Mouse (Mus musculus) cerebellum, adult 9-10 months (tissue): ENCODE results near the gene Fam19a4.

ENCODE experiments used
- DNase-seq: peaks from one replicate; pipeline ENCODE4 v3.0.0; 2022

Gene Fam19a4

GRCm38 (mm10) chr6:97060074-97060681, at the start of gene Fam19a4:
Gene Fam19a4, minus strand, starts transcription at chr6:97060413.
- no peak for DNase-seq

GRCm38 (mm10) chr6:97106777-97107176, 46.6 kb upstream of the Fam19a4 start:
- DNase-seq: peak; percentile 31

GRCm38 (mm10) chr6:97106106-97106505, 45.9 kb upstream of the Fam19a4 start:
- DNase-seq: no peak

DNA sequence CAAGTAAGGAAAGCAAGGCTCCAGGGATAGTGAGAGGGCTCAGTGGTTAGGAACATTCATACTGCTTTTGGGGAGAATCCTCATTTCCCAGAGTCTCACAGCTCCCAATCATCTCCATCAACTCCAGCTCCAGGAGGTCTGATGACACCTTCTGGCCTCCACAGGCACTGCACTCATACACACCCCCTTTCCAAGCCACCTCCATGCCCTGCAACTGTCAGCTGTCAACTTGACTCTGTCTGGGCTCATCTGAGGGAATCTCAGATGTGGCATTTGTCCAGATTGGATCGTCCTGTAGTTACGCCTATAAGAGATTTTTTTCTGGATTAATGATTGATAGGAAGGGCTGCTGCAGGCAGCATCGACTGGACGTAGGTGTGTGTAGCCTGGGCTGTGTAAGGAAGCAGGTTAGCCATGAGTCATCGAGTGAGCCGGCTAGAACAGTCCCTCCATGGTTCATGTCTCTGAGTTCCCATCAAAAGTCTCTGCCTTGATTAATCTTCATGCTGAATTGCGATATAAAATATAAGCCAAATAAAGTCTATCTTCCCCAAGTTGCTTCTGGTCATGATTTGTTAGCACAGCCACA, 44.1 kb upstream of the Fam19a4 start:
- no peak for DNase-seq

DNA sequence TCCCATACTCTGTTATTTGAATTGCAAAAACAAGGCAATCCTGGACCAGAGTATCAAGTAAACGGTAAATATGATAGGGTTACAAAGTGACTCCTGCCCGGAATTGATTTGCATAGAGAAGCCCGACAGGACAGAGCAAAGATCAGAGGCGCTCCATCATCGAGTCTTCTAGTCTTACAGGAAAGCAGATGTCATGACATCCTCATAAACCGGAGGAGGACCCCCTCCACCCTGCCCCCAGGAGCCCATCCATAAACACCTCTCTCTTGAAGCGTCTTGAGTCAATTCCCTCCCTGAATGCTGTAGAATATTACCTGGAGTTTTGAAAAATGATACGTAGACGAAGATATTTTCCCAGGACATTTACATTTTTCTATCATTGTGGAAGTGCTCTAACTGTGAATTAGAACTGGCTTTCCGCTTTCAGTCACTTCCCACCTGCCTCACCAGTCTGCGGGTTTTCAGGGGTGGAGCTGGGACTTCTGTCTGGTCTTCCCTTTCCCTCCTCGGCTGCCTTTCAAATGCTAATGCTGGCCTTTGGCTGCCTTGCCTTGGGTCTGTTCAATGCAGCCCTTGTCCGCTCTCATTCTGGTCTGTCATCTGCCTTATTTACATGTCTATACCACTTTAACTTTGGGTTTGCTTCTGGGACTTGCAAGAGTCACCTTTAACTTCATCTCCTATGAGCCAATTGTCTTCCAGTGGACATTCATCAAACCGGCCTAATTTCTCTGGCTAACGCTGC, 41.9 kb upstream of the Fam19a4 start:
- DNase-seq: no peak

GRCm38 (mm10) chr6:97101190-97101957, 41.2 kb upstream of the Fam19a4 start:
- no peak for DNase-seq

DNA sequence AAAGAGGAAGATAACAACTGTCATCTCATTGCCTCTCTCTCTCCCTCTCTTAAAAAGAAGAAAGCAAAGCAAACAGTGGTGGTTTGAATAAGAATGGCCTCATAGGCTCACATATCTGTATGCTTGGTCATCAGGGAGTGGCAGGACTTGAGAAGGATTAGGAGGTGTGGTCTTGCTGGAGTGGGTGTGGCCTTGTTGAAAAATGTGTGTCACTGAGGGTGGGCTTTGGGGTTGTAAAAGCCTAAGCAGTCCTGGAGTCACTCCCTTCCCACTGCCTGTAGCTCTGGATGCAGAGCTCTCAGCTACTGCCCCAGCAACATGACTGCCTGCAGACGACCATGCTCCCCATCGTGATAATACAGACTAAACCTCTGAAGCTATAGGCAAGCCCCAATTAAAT, 22.1 kb upstream of the Fam19a4 start:
- DNase-seq: no peak

DNA sequence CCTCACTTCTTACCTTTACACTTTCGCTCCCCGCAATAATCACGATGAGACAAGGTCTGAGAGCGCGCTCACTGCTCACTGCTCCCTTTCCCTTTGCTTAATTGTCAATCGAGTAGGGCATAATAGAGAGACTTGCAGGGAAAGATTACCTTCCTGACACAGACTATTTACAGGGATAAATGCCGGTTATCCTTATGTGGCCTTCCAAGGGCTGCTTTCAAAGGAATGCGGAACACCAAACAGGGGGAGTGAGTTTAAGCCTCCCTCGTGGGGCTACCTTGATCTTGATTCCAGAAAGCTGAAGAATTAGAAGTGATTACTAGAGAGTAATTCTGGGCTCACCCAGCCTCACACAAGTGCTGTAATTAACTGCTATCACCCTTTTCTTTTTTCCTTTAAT, 19.8 kb upstream of the Fam19a4 start:
- DNase-seq: no peak

- DNase-seq: no peak
These were observed 614 bp downstream of the Fam19a4 start for GRCm38 (mm10) chr6:97059599-97059998.

DNA sequence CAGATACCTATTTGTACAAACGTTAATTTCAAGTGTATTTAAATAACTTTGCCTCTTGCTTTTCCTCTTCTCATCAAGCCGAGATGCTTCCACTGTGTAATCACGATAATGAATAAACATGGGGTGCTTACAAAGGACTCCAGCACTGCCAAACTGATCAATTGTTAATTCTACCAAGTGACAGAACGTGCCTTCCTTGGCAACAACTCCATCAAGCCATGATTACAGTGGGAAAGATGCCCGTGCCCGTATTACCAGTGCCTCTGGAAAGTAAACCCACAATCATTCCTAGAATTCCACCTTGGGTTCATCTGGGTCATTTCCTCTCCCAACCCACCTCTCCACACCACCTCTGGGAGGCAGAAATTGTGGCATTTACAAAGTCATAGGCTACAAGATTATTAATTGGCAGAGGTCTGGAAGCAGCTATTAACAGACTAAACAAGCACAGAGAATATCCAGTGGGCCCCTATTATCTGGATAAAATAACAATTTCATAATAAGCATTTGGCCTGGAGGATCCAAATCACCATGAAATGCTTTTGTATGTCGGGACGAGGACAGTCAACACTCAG, 7.9 kb downstream of the Fam19a4 start:
- no peak for DNase-seq

GRCm38 (mm10) chr6:97048403-97048802, 11.8 kb downstream of the Fam19a4 start:
- DNase-seq: no peak

DNA sequence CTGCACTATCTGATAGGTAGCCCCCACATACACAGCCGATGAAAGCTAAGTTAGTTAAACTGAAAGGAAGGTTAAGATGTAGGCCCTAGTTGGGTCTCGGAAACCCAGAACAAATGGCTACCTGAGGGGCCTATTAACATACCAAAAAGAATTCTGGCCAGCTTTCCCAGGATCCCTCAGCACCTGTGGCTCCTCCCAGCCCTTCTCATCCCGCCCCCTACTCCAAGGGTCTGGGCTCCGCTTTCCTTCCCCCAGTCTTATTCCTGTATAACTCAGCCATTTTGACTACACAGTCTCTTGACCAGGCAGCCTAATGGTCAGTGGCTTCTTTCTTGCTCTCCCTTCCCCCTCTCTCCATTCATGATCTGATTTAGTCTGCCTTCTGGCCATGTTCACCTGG, 13.7 kb downstream of the Fam19a4 start:
- no peak for DNase-seq

DNA sequence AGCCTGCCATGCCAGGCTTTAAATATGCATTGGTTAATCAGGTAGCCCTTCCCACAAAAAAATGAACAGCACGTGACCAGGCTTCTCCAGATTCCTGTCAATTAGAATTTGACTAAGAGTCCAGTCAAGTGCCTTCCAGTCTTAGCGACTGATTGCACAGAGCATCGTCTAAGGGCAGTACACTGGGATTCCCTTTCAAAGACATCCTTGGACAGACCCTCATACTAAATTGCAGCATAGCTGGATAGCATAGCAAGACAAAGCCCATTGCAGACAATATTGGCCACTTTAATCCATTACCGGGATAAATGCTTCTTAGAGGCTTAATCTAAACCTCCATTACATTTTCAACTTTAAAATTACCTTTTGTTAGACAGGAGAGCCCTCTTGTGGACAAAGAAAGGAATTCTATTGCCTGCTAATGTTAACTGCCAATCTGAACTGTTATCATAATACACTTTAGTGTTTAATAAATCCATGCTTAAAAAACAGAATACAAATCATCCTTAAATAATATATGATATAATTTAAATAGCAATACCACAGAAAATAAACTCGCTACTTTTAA, 33.0 kb downstream of the Fam19a4 start:
- peak; percentile 6 for DNase-seq

DNA sequence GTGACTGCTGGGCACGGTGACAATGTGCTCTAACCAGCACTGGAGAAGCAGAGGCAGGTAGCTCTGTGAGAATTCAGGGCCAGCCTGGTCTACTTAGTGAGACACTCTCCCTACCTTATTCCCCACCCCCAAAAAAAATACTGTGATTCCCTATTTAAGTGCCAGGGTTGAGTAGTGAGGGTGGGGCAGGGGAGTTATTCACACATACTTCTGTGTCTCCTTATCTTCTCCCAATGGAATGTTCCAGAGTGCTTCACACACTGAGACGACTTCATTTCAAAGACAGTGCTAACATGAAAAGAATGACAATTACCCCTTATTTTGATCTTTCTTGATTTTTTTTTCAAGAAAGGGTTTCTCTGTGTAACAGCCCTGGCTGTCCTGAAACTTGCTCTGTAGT, 40.9 kb downstream of the Fam19a4 start:
- DNase-seq: no peak

DNA sequence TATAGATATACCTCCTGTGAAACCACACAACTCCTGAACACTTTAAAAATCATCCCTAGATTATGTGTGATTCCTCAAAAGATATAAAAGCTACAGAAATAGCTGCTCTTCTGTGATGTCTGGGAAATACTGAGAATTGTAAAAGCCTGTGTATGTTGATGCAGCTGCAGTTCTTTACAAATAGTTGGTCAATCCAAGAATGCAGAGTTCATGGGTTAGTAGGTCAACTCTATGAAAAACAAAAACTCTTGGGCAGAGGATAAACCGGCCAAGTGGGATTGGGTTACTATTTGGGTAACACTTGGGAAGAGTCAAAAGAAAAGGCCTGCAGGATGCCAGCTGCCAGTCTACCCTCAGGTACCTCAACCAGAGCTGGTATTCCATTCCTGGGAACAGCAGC, 43.5 kb downstream of the Fam19a4 start:
- no peak for DNase-seq

DNA sequence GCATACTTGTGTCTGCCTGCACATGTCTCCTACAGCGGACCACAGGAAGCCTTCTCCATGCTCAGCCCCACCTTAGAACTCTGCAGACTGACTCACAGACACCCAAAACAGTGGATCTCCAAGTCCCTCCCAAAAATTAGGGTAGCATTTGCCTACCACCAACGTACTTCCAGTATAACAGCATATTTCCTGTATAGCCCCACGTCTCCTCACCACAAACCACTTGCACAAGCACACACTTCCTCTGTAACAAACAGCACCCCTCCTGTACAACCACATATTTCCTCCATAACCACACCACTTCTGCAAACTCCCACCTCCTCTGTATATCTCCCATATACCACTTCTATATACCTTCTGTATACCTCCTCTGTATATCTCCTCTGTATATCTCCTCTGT, 44.2 kb downstream of the Fam19a4 start:
- no peak for DNase-seq

GRCm38 (mm10) chr6:97006513-97007094, 53.6 kb downstream of the Fam19a4 start:
- DNase-seq: peak; percentile 33

DNA sequence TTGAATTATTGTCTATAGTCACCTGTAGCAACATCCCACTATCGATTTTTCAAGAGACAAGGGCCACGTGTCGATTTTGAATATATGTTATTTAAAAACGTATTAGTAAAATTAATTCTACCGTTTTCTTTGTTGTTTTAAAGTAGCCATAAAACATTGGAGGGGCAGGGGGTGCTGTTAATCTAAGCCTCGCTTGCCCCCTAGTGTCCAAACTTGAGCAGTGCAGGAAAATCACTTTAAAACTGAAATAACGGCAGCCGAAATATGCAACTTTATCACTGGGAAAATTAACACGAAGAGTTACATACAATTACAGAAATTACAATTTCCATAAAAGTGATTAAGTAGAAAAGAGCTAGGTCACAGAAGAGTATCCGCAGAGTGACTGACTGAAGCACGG, 55.2 kb downstream of the Fam19a4 start:
- peak; percentile 26 for DNase-seq

GRCm38 (mm10) chr6:96995556-96996159, 64.6 kb downstream of the Fam19a4 start:
- no peak for DNase-seq

DNA sequence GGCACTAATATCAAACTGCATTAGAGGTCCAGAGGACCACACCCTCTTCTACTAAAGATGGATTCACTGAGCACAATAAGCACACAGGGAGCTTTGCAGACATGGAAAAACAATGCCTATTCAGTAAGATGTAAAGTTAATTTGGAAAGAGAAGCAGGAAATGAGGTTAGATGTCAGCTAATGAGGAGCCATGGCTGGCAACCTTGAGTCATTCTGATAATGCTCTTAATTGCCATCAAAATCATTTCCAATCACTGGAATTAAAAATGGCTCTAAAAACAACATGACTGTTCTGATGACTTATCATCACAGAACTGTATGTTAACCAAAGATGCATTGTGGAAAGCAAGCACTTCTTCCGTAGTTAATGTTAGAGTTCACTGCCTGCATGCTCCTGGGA, 68.5 kb downstream of the Fam19a4 start:
- DNase-seq: no peak

GRCm38 (mm10) chr6:96977537-96977936, 82.7 kb downstream of the Fam19a4 start:
- DNase-seq: no peak

GRCm38 (mm10) chr6:96944796-96945195, 115.4 kb downstream of the Fam19a4 start:
- DNase-seq: no peak
